Mouse (Mus musculus): ENCODE results near the gene Slirp. TPM values are rescaled to one million over a fixed set of nuclear protein-coding genes. Genes with fewer than 3 reads are reported as not detected.

Slirp gene
- 356 and 416 TPM in 2 replicates for polyA plus RNA-seq (2021; fragmentation: Nextera tagmentation)
- long read RNA-seq, experiment 1, transcript Slirp-204 (4 exons, 2,701 nt) = major isoform, 95 of 108 reads
- long read RNA-seq, experiment 1, partial matches to known transcripts = 0 of 108 reads
- long read RNA-seq, experiment 1, other reads (novel, unspliced or antisense) = 12 of 108 reads
- long read RNA-seq, experiment 2, transcript Slirp-204 (4 exons, 2,701 nt) = major isoform, 12 of 14 reads
- long read RNA-seq, experiment 2, partial matches to known transcripts = 0 of 14 reads
- long read RNA-seq, experiment 2, other reads (novel, unspliced or antisense) = 1 of 14 reads

DNA sequence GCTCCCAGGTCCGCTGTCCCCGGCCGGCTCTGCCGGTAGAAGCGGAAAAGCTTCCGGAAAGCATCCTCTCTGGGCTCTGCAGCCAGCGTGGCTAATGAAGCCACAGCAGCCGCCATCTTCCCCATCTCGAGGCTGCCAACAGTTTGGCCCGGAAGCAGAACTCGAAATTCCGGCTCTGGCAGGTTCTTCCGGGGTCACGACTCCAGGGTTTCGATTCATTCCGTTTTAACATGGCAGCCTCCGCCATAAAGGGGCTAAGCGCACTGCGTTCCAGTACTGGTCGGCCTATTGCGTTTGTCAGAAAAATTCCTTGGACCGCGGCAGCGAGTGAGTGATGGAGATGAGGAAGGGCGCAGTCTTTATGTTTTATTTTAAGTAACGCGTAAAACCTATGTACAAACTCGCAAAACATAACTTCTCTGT is at the start of gene Slirp, which contains the start of gene Alkbh1:
Gene Slirp, plus strand, starts transcription at position 197 of the 423 bp plus-strand sequence.
Gene Alkbh1, minus strand, starts transcription at position 318 of the 423 bp plus-strand sequence.

DNA sequence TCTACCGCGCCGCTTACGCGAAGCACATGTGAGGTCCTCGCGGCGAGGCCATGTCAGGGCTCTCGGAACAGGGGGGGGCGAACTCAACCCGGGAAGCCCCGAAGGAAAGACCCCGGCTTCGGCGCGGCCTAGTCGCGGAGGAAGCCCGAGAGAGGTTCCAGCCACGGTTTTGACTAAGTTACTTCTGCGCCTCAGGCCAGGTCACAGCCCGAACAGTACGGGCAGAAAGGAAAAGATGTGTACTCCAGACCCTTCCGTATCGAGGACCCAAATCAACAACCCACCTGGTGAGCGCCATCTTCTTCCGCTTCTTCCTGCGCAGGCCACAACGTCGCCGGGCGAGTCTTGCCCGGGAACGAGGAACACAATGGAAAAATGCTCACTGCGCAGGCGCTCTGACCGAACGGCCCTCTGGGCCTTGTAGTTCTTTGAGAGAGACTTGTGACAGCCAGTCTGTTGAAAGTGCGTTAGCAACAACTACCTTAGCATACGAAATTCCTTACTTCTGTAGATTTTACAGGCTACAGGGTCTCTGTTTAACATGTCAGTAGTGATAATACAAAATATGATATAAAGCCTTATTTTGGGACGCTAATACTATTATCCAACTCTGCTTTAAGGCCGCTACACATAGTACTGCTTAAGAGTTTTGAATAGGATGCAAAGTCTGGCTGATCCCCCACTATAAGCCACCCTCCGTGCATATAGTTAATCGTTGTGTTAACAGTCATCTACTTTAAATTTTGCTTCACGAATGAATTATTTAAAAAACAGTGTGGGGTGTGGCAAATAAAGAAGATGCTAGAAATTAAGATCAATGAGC is 28.5 kb downstream of the Slirp start, which contains the start of gene Snw1:
Gene Snw1, minus strand, starts transcription at position 311 of the 823 bp plus-strand sequence.

DNA sequence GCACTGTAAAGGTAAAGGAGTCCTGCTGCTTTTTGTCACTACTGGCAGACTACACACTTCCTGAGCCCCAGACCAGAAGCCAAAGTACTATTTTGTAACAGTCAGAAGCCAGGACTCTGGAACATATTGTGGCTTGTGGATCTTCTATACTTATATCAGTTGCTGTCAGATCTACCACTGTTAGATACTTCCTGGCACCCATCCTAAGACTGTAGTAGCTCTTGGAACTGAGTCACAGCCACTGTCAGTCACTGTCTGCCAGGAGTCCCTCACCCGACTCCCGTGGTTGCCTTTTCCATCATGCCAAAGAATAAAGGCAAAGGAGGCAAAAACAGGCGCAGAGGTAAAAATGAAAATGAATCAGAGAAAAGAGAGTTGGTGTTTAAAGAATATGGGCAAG is 50.7 kb downstream of the Slirp start, which contains the start of gene Gm5788:
Gene Gm5788, plus strand, starts transcription at position 301 of the 400 bp plus-strand sequence.

Small RNA genes lying within 50 kb of the gene (microRNA-seq; reads per million reads assigned to microRNA genes)
- gene Mir3068 = 81.6 reads per million, percentile 57 among the genes with 10 or more reads in this experiment

Other genes starting within 250 kb of the Slirp start
- 2.0 and 2.9 TPM in 2 replicates for gene Samd15, start 244.2 kb upstream of the Slirp start, polyA plus RNA-seq (2021; fragmentation: Nextera tagmentation)
- gene Tmed8, start 243.4 kb upstream of the Slirp start, polyA plus RNA-seq (2021; fragmentation: Nextera tagmentation) = 5.1 and 5.6 TPM in 2 replicates
- gene Noxred1, start 205.2 kb upstream of the Slirp start, polyA plus RNA-seq (2021; fragmentation: Nextera tagmentation) = 0.18 and 0.21 TPM in 2 replicates
- 26.2 and 29.3 TPM in 2 replicates for gene Vipas39, start 177.6 kb upstream of the Slirp start, polyA plus RNA-seq (2021; fragmentation: Nextera tagmentation)
- 131 and 142 TPM in 2 replicates for gene Ahsa1, start 177.4 kb upstream of the Slirp start, polyA plus RNA-seq (2021; fragmentation: Nextera tagmentation)
- gene Ism2, start 144.2 kb upstream of the Slirp start, polyA plus RNA-seq (2021; fragmentation: Nextera tagmentation) = 0.18 and 0.25 TPM in 2 replicates
- 23.9 and 26.2 TPM in 2 replicates for gene Sptlc2, start 55.5 kb upstream of the Slirp start, polyA plus RNA-seq (2021; fragmentation: Nextera tagmentation)
- gene Alkbh1, start 121 bp downstream of the Slirp start, polyA plus RNA-seq (2021; fragmentation: Nextera tagmentation) = 8.1 and 8.2 TPM in 2 replicates
- 47.9 and 57.2 TPM in 2 replicates for gene Snw1, start 28.4 kb downstream of the Slirp start, polyA plus RNA-seq (2021; fragmentation: Nextera tagmentation)
- gene Gm5788, start 50.8 kb downstream of the Slirp start, polyA plus RNA-seq (2021; fragmentation: Nextera tagmentation) = not detected in 2 replicates
- gene Gm8300, start 70.4 kb downstream of the Slirp start, polyA plus RNA-seq (2021; fragmentation: Nextera tagmentation) = not detected in 2 replicates
- not detected in 2 replicates for gene Oog1, start 158.8 kb downstream of the Slirp start, polyA plus RNA-seq (2021; fragmentation: Nextera tagmentation)
- not detected in 2 replicates for gene Gm4027, start 175.0 kb downstream of the Slirp start, polyA plus RNA-seq (2021; fragmentation: Nextera tagmentation)
- gene Gm16381, start 200.7 kb downstream of the Slirp start, polyA plus RNA-seq (2021; fragmentation: Nextera tagmentation) = not detected in 2 replicates